Mouse (Mus musculus) embryo, embryonic 10.5 days (tissue): ENCODE results near the gene H13.

Source experiments
- DNase-seq: peaks from one replicate; pipeline ENCODE4 v3.0.0-alpha.2; 2015; ENCODE audit warnings: low spot score

H13 gene

GRCm38 (mm10) chr2:152669256-152669638 lies at the start of gene H13:
Gene H13, plus strand, starts transcription at chr2:152669461.
- DNase-seq, result peak; percentile 97

- no peak for DNase-seq
Measured at GRCm38 (mm10) chr2:152620367-152621134, 48.7 kb upstream of the H13 start.

GRCm38 (mm10) chr2:152622151-152622550 lies 47.1 kb upstream of the H13 start:
- DNase-seq, result no peak

- DNase-seq, result no peak
Measured at GRCm38 (mm10) chr2:152622953-152623352, 46.3 kb upstream of the H13 start, which contains the start of gene Defb25. Gene Defb25, minus strand, starts transcription at chr2:152623053.

- no peak for DNase-seq
Measured at GRCm38 (mm10) chr2:152624566-152624965, 44.7 kb upstream of the H13 start.

- no peak for DNase-seq
Measured at GRCm38 (mm10) chr2:152625256-152625655, 44.0 kb upstream of the H13 start.

- DNase-seq, result peak; percentile 52
Measured at GRCm38 (mm10) chr2:152626774-152627591, 42.3 kb upstream of the H13 start, which contains the start of gene Rem1. Gene Rem1, plus strand, starts transcription at chr2:152626951.

- no peak for DNase-seq
Measured at GRCm38 (mm10) chr2:152628066-152628465, 41.2 kb upstream of the H13 start.

- DNase-seq, result no peak
Measured at GRCm38 (mm10) chr2:152629239-152629638, 40.0 kb upstream of the H13 start.

- DNase-seq, result no peak
Measured at GRCm38 (mm10) chr2:152629904-152630303, 39.4 kb upstream of the H13 start.

GRCm38 (mm10) chr2:152633334-152633733 lies 35.9 kb upstream of the H13 start:
- DNase-seq, result no peak

- no peak for DNase-seq
Measured at GRCm38 (mm10) chr2:152634311-152634710, 35.0 kb upstream of the H13 start.

GRCm38 (mm10) chr2:152636246-152637005 lies 32.8 kb upstream of the H13 start:
- DNase-seq, result no peak

GRCm38 (mm10) chr2:152637006-152637322 lies 32.3 kb upstream of the H13 start:
- no peak for DNase-seq

- DNase-seq, result no peak
Measured at GRCm38 (mm10) chr2:152637381-152637780, 31.9 kb upstream of the H13 start.

- DNase-seq, result no peak
Measured at GRCm38 (mm10) chr2:152638865-152639264, 30.4 kb upstream of the H13 start.

GRCm38 (mm10) chr2:152639406-152640113 lies 29.7 kb upstream of the H13 start:
- peak; percentile 50 for DNase-seq

- DNase-seq, result no peak
Measured at GRCm38 (mm10) chr2:152652901-152653620, 16.2 kb upstream of the H13 start.

- no peak for DNase-seq
Measured at GRCm38 (mm10) chr2:152653874-152654715, 15.2 kb upstream of the H13 start.

GRCm38 (mm10) chr2:152657398-152657797 lies 11.9 kb upstream of the H13 start:
- peak; percentile 44 for DNase-seq
